Mouse (Mus musculus) cerebellum, adult 2 months (tissue): Measurements from ENCODE around the gene Olfm1. TPM values are rescaled to one million over a fixed set of nuclear protein-coding genes. Genes with fewer than 3 reads are reported as not detected.

Experiments
- DNase-seq, 2 experiments: peaks; one replicate each; pipeline ENCODE4 v3.0.0; 2021
- H3K27ac ChIP-seq: fragments of 200-500 bp; 2 replicates; pipeline ENCODE4 v1.5.1; 2012; ENCODE audit warnings: low read length, control low read depth, inconsistent platforms; ENCODE audit not compliant: insufficient read depth
- H3K27me3 ChIP-seq: fragments of 200-500 bp; 2 replicates; pipeline ENCODE4 v1.6.1; 2012; ENCODE audit warnings: inconsistent platforms, mild to moderate bottlenecking, low read length, moderate library complexity; ENCODE audit not compliant: control insufficient read depth, insufficient read depth
- H3K4me1 ChIP-seq: fragments of 200-500 bp; 2 replicates; pipeline ENCODE4 v1.6.1; 2011; ENCODE audit warnings: low read length; ENCODE audit not compliant: control insufficient read depth, insufficient read depth
- H3K4me3 ChIP-seq: fragments of 200-500 bp; replicated peaks from 2 replicates; pipeline ENCODE3; 2011; ENCODE audit warnings: mild to moderate bottlenecking, low read depth, low read length, control low read depth; ENCODE audit not compliant: insufficient read depth
- CTCF ChIP-seq: fragments of 200-500 bp; IDR thresholded peaks from 2 replicates; pipeline ENCODE4 v1.5.1; 2011; ENCODE audit warnings: low read depth, mild to moderate bottlenecking, control low read depth, low read length, moderate library complexity, borderline replicate concordance; ENCODE audit not compliant: insufficient read depth
- POLR2A ChIP-seq: fragments of 200-500 bp; IDR thresholded peaks from 2 replicates; pipeline ENCODE4 v1.6.1; 2011; ENCODE audit warnings: low read length, control low read depth, borderline replicate concordance; ENCODE audit not compliant: insufficient read depth
- WGBS: fragments of 180-500 bp; shearing (Covaris S2); methylation state at CpG from one replicate; pipeline ENCODE4 v1.1.7; 2018; 5-methylcytosine and 5-hydroxymethylcytosine counted together
- polyA plus RNA-seq: library from polyadenylated mRNA; depleted of rRNA; stranded (reverse); fragments of >200 nt; gene quantifications from 2 replicates; pipeline ENCODE4 v1.2.3, GENCODE M21; 2012

Gene Olfm1
- polyA plus RNA-seq, 1 experiment = 567 TPM

DNA sequence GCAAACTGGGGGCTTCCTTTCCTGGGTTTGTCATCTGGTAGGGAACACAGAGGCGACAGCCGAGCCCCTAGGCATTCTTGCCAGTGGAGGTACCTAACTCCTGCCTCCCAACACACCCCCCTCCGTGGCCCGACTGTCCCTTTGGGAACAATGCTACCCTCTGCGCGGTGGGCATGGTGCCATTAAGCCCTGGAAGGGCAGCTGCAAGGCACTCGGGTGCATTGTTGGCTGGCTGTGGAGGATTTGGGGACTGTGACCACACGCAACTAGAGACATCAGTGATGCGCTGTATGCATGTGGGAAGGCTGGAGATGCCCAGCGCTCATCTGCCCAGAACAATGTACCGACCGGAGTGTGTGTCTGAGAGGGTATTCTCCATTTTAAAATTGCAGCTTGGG lies 897 bp downstream of the Olfm1 start:
- peak overlapping the region; percentile 89 for H3K27ac ChIP-seq
- 4% methylated on average over 12 of the region's 12 CpGs for WGBS
- no peaks in the 10 kb centered on the region for H3K27me3 ChIP-seq
- TF ChIP-seq POLR2A (no peak; the same call in 1 of the 2 replicates), CTCF (no peak)
- peak overlapping the region; percentile 87 for H3K4me3 ChIP-seq
- peaks cover 41% of the 10 kb centered on the region for H3K4me1 ChIP-seq
- peak; percentile 65 to 76 for DNase-seq

DNA sequence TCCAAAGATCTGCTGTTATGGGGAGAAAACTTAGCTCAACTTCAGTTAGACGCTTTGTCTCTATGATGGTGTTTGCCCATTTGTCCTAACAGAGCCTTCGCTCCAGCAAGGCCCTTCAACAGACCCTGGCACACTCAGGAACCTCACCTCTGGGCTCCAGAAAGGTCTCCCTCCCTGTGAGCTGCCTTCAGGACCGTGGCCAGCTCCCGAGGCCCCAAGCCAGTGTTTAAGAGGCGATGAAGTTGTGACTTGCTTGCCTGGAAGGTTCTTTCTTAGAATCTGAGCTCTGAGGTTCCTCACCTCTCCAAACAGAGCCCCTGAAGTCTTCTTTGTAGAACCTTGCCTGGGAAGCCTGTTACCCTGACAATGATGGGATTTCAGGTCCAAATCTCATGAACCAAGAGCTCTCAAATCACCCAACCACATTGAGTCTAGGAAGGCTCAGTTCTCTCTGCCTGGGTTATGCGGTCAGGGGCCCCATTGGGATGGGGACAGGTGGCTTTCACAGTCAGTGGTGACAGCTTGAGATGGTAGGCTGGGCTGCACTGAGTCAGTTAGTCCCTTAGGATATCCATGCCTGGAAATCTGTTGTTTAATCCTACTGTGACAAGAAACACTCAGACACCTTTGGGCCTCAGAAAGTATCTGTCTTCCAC lies 2.3 kb downstream of the Olfm1 start:
- peak; percentile 52 to 53 for DNase-seq
- WGBS = 16% methylated on average over 6 of the region's 6 CpGs
- H3K27ac ChIP-seq = peak overlapping the region; percentile 75

GRCm38 (mm10) chr2:28195726-28196125 lies 2.9 kb downstream of the Olfm1 start:
- H3K27ac ChIP-seq = peak overlapping the region; percentile 75
- H3K27me3 ChIP-seq = no peaks in the 10 kb centered on the region
- peak in 1 of 2 experiments; percentile 48 for DNase-seq
- WGBS = 11% methylated on average over 8 of the region's 8 CpGs
- peak overlapping the region; percentile 34 for H3K4me3 ChIP-seq
- TF ChIP-seq POLR2A = no peak
- TF ChIP-seq CTCF = no peak
- peaks cover 60% of the 10 kb centered on the region for H3K4me1 ChIP-seq

More for the DNA sequence above, 2.3 kb downstream of the Olfm1 start:
- Histone ChIP-seq H3K27me3 (no peaks in the 10 kb centered on the region), H3K4me1 (peaks cover 53% of the 10 kb centered on the region), H3K4me3 (peak overlapping the region; percentile 87)
- no peak for TF ChIP-seq CTCF
- TF ChIP-seq POLR2A = no peak

DNA sequence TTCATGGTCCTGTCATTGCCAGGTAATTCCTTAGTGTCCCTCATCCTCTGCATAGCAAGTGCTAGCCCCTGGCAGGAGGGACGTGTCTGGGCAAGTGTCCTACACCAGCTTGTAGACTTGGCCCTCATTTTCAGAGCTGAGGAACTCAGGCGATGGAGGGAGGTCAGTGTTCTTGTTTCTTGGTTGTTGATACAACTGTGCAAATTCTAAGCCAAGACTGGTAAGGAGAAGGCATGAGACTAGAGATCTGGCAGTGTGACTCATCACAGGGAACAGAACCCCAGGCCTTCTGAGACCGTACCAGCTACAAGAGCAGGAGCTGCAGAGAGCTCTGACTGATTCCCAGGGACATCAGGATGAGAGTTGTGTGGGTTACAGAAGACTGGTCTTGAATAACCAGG lies 8.6 kb downstream of the Olfm1 start:
- no peaks in the 10 kb centered on the region for H3K27me3 ChIP-seq
- peaks cover 57% of the 10 kb centered on the region for H3K4me1 ChIP-seq
- peak overlapping the region; percentile 9; the same call in 1 of the 2 replicates for H3K27ac ChIP-seq
- WGBS = 12% methylated on average over 3 of the region's 3 CpGs
- peak; percentile 52 to 69 for DNase-seq
- H3K4me3 ChIP-seq = no peak overlapping the region
- TF ChIP-seq CTCF (no peak), POLR2A (no peak)

- Histone ChIP-seq H3K27me3 (no peaks in the 10 kb centered on the region), H3K27ac (peak overlapping the region; percentile 40), H3K4me1 (peaks cover 42% of the 10 kb centered on the region), H3K4me3 (no peak overlapping the region)
- peak; percentile 94 to 99 for DNase-seq
- WGBS = under 1% methylated on average over 9 of the region's 9 CpGs
- no peak for TF ChIP-seq POLR2A
- peak; percentile 99 for TF ChIP-seq CTCF
Observed at GRCm38 (mm10) chr2:28204167-28204566, 11.4 kb downstream of the Olfm1 start.

GRCm38 (mm10) chr2:28204677-28205466 lies 12.1 kb downstream of the Olfm1 start:
- Histone ChIP-seq H3K27me3 (no peaks in the 10 kb centered on the region), H3K4me1 (peaks cover 37% of the 10 kb centered on the region), H3K4me3 (peak overlapping the region; percentile 47), H3K27ac (peak overlapping the region; percentile 76)
- DNase-seq = no peak
- 7% methylated on average over 18 of the region's 19 CpGs for WGBS
- TF ChIP-seq POLR2A (no peak), CTCF (no peak)

DNA sequence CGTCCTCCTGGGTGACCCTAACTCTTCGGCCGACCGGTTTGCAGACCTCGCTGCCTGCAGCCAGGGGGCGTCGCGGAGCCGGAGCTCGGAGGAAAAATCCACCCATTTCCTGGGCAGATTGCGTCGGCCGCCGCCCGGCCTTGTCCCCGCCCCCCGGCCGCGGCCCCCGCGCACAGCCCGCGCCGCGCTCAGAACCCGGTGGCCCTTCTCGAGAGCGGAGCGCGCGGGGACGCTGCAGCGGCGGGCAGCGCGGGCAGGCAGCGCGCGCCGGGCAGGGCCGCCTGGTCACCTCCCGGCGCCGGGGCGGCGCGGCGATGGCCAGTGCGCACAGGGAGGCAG lies 12.6 kb downstream of the Olfm1 start:
- Histone ChIP-seq H3K27ac (peak overlapping the region; percentile 93), H3K27me3 (no peaks in the 10 kb centered on the region), H3K4me3 (peak overlapping the region; percentile 47), H3K4me1 (peaks cover 37% of the 10 kb centered on the region)
- WGBS = 1% methylated on average over 49 of the region's 49 CpGs
- DNase-seq = peak; percentile 92 to 95
- peak; percentile 78 for TF ChIP-seq CTCF
- TF ChIP-seq POLR2A = peak; percentile 71; the same call in 1 of the 2 replicates
